Mouse (Mus musculus): ENCODE measurements around the gene Hnf1a.
A peak's percentile ranks its signal among the peaks of the same experiment; 100 is the strongest.

The Hnf1a gene

GRCm38 (mm10) chr5:114978888-114979249 lies 8.0 kb upstream of the Hnf1a start:
- peak; percentile 41 to 56 for DNase-seq

GRCm38 (mm10) chr5:114978473-114978872 lies 7.6 kb upstream of the Hnf1a start:
- peak; percentile 67 to 70 for DNase-seq

GRCm38 (mm10) chr5:114976935-114977334 lies 6.0 kb upstream of the Hnf1a start:
- no peak for DNase-seq

GRCm38 (mm10) chr5:114973131-114973530 lies 2.2 kb upstream of the Hnf1a start:
- DNase-seq: no peak

GRCm38 (mm10) chr5:114972201-114972600 lies 1.3 kb upstream of the Hnf1a start:
- no peak for DNase-seq

GRCm38 (mm10) chr5:114969609-114970215 lies 1.2 kb downstream of the Hnf1a start:
- DNase-seq: no peak

- DNase-seq: no peak
Measured at GRCm38 (mm10) chr5:114969064-114969463, 1.8 kb downstream of the Hnf1a start.

GRCm38 (mm10) chr5:114968651-114969050 lies 2.2 kb downstream of the Hnf1a start:
- DNase-seq: no peak

- peak; percentile 46 to 49 for DNase-seq
Measured at GRCm38 (mm10) chr5:114967523-114968268, 3.2 kb downstream of the Hnf1a start.

- DNase-seq: no peak
Measured at GRCm38 (mm10) chr5:114964967-114965898, 5.7 kb downstream of the Hnf1a start.

- DNase-seq: no peak
Measured at GRCm38 (mm10) chr5:114964315-114964966, 6.5 kb downstream of the Hnf1a start.

GRCm38 (mm10) chr5:114961590-114962360 lies 9.1 kb downstream of the Hnf1a start:
- DNase-seq: no peak

- no peak for DNase-seq
Measured at GRCm38 (mm10) chr5:114958069-114958468, 12.8 kb downstream of the Hnf1a start.

GRCm38 (mm10) chr5:114953326-114953725 lies 17.6 kb downstream of the Hnf1a start:
- DNase-seq: peak in 1 of 2 experiments; percentile 24

- peak in 1 of 2 experiments; percentile 38 for DNase-seq
Measured at GRCm38 (mm10) chr5:114951279-114951880, 19.5 kb downstream of the Hnf1a start.

GRCm38 (mm10) chr5:114950669-114951068 lies 20.2 kb downstream of the Hnf1a start:
- peak; percentile 31 to 40 for DNase-seq

GRCm38 (mm10) chr5:114949812-114950211 lies 21.1 kb downstream of the Hnf1a start:
- peak in 1 of 2 experiments; percentile 37 for DNase-seq

GRCm38 (mm10) chr5:114949316-114949715 lies 21.6 kb downstream of the Hnf1a start:
- peak; percentile 78 to 81 for DNase-seq

- DNase-seq: peak; percentile 80 to 81
Measured at GRCm38 (mm10) chr5:114948891-114949290, 22.0 kb downstream of the Hnf1a start.

GRCm38 (mm10) chr5:114945072-114945471 lies 25.8 kb downstream of the Hnf1a start:
- no peak for DNase-seq

GRCm38 (mm10) chr5:114942766-114943130 lies 28.1 kb downstream of the Hnf1a start:
- no peak for DNase-seq
